Mouse (Mus musculus) lung, adult 2 months (tissue): ENCODE measurements around the gene Fubp1.

Source experiments
- CTCF ChIP-seq: fragments of 200-500 bp; IDR thresholded peaks from 2 replicates; pipeline ENCODE4 v1.5.1; 2011; ENCODE audit warnings: mild to moderate bottlenecking, low read length, control low read depth; ENCODE audit not compliant: insufficient read depth
- POLR2A ChIP-seq: fragments of 200-500 bp; IDR thresholded peaks from 2 replicates; pipeline ENCODE4 v1.6.1; 2011; ENCODE audit warnings: low read depth, mild to moderate bottlenecking, control low read depth, low read length, borderline replicate concordance; ENCODE audit errors: extremely low read depth

DNA sequence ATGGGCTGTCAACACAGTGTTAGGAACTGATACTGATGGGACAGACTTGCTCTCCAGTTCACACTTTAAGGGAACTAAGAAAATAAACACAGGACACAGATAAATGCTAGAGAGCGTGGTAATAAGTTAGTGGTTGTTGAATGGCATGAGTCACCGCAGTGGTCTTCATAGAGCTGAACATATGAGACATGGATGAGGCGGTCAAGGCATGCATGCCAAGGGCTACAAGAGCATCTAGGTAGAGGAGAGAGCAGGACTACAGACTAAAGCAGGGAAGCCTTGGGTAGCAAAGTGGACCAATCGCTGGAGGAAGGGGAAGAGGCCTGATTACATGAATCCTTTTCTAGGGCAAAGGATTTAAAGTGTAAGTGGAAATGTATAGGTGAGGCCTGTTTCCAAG, 3.1 kb upstream of the Fubp1 start:
- TF ChIP-seq CTCF, result no peak
- TF ChIP-seq POLR2A, result no peak
